Mouse (Mus musculus): ENCODE data around the gene Nudt2.

- TF ChIP-seq CTCF (IDR thresholded peaks at IDR 0.05) (no peak), POLR2A (IDR thresholded peaks at IDR 0.05; ENCODE audit: insufficient read depth, low read depth, low read length) (no peak), EP300 (IDR thresholded peaks at IDR 0.05; ENCODE audit: insufficient read depth, low read depth, low read length) (no peak)
Observed at GRCm38 (mm10) chr4:41507998-41508397, 43.0 kb downstream of the Nudt2 start.
